Mouse (Mus musculus) heart, adult 9 months (tissue): ENCODE results near the gene Ccdc30.
A peak's percentile ranks its signal among the peaks of the same experiment; 100 is the strongest.

Experiments used
- DNase-seq, 2 experiments: peaks; one replicate each; pipeline ENCODE4 v3.0.0; 2022; ENCODE audit warnings: low spot score in 2 of 2

Gene Ccdc30

DNA sequence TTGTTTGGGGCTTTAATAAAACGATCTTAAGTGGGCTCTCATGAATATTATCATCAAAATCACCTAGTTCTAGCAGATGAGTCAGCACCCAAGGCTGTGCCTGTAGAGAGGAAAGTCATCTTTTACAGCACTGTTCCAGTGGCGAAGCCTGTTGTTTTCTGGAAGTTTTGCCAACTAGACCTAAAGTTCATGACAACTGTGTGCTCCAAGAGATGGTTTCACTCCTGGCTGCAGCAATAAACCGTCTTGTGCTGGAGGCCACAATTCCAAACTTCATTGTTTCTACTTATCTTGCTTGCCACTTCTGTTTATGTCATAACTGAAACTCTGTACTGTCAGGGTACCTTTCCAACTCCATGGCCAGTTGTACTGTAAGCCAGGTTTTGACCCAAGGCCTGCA, 1.9 kb upstream of the Ccdc30 start:
- DNase-seq = no peak

GRCm38 (mm10) chr4:119412791-119413190, 2.5 kb downstream of the Ccdc30 start:
- no peak for DNase-seq

DNA sequence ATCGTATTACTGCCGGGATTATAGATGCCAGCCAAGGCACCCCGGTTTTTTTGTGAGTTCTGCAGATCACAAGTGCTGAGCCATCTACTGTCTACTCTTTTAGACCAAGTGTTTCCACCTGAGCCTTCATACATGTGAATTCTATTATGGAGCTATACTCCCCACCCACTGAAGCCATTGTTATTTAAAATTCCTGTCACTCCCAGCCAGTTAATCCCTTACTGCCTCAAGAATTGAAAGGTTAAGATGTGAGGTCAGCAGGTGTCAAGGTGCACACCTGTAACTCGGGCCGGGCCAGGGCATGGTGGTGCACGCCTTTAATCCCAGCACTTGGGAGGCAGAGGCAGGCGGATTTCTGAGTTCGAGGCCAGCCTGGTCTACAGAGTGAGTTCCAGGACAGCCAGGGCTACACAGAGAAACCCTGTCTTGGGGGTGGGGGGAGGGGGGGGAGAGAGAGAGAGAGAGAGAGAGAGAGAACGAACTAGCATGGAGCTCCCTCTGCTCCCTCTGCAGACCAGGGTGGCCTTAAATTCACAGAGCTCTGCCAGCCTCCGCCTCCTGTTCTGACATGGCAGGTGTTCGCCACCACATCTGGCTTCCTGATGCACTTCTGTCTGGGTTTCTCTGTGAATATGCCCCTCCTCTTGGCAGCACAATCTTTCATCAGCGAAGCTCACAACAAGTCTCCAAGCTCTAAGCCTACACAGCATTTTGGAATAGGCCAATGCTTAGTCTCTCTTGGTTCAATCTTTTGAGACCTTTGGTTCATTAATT, 3.3 kb downstream of the Ccdc30 start:
- DNase-seq = no peak

DNA sequence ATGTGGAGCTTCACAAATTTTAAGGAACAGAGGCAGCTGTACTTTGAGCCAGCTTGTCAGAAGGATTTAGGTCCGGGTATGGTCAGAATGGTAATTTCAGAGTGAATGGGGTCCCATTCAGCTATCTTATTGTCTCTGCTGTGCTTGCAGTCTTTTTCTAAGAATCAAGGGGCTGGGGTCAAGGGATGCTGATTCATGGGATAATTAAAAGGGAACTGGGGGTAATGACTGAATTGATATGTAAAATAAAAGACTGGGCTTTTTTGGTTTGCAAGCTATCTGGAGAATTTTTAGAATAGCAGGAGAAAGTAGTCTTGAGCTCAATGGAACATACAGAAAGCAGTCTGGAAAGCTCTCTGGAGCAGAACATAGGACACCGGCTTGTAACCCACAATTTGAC, 11.9 kb downstream of the Ccdc30 start:
- DNase-seq = no peak

GRCm38 (mm10) chr4:119400896-119401295, 14.4 kb downstream of the Ccdc30 start:
- DNase-seq = no peak

GRCm38 (mm10) chr4:119398751-119399150, 16.6 kb downstream of the Ccdc30 start:
- no peak for DNase-seq

DNA sequence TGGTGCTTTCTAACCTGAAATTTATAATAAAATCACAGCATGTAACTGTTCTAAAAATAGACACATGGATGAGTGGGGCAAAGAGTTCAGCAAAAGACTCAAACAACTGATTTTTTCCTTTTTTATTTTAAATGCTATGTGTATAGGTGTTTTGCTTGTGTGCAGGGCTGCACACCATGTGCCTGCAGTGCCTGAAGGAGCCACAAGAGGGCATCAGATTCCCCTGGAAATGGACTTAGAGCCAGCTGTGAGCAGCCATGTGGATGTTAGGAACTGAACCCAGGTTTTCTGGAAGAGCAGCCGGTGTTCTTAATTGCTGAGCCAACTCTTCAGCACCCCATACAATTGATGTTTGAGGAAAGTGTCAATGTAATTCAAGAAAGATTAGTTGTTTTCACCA, 25.0 kb downstream of the Ccdc30 start:
- DNase-seq = no peak

DNA sequence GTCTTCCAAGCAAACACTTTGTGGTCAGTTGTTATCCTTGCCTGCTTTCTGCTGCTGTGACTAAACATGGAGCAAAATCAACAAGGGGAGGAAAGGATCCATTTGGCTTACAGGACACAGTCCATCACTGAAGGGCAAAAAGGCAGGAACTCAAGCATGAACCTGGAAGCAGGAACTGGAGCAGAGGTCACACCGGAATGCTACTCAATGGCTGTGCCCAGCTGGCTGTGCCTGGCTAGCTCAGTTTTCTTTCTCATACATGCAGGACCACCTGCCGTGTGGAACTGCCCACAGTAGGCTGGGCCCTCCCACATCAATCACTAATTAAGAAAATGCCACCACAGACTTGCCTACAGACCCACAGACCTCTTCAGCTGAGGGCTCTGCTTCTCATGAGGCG, 26.1 kb downstream of the Ccdc30 start:
- DNase-seq = no peak

DNA sequence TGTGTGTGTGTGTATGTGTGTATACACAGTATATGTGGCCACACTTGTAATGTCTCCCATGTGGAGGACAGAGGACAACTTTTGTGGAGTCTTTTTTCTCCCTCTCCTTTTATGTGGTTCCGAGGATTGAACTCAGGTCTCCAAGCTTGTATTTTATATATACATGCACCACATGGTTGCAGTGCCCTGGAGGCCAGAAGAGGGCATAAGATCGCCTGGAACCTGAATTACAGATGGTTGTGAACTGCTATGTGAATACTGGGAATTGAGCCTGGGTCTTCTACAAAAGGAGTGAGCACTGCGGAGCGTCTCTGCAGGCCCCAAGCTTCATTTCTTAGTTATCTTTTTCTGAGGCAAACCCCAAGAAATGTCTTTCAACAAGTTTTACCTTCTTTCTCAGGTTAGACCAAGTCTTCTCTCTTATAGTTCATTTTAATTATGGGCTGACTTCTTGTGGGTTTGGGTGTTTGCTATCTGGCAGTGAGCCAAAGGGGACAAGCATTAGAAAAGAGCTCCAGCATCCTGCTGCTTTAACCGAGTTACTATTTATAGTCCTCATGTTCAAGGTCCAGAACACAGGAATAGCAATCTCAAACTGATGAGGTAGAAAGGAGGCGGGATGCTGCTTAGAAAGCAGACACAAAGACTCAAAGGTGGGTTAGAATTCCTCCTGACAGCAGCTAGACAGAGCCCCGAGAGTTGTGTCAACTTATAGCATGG, 33.7 kb downstream of the Ccdc30 start:
- DNase-seq = no peak

- no peak for DNase-seq
Measured at GRCm38 (mm10) chr4:119369460-119369859, 45.9 kb downstream of the Ccdc30 start.

- no peak for DNase-seq
Measured at GRCm38 (mm10) chr4:119366758-119367526, 48.4 kb downstream of the Ccdc30 start.

GRCm38 (mm10) chr4:119362231-119362630, 53.1 kb downstream of the Ccdc30 start:
- no peak for DNase-seq

GRCm38 (mm10) chr4:119359196-119359971, 55.9 kb downstream of the Ccdc30 start:
- DNase-seq = no peak

GRCm38 (mm10) chr4:119345508-119345907, 69.8 kb downstream of the Ccdc30 start:
- DNase-seq = no peak

GRCm38 (mm10) chr4:119338861-119339361, 76.4 kb downstream of the Ccdc30 start:
- peak in 1 of 2 experiments; percentile 2 for DNase-seq

DNA sequence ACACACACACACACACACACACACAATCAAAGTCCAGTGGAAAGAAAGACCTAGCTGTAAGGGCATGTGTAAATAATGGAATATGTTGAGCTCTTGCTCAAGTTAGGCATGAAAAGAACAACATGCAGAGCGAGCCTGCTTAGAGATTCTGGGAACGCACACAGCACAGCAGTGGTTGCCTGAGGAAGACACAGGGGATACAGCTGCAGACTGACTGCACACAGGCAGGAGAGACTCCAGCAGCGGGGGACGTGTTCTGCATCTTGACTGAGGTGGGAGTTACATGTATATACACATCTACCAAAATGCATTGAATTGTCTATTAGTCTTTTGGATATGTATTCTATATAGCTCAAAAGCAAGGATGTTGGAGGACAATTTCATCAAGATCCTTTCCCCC, 76.9 kb downstream of the Ccdc30 start:
- DNase-seq = no peak

DNA sequence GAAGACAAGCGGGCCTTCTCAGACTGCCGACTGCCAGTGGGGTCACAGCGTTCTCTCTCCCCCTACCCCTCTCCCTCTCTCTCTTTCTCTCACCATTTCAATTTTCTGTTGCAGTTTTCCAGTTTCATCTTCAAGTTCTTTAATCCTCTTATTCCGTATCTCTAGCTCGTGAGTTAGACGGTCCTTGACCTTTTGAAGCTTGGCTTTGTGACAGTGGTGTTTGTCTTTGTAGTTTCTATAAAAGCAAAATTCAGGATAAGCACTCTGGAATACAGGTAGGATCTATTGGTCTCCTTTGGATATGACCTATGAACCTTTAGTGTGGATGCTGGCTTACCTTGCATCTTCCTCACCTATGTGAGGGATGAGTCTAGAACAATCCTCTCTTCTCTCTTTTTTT, 81.8 kb downstream of the Ccdc30 start:
- DNase-seq = no peak

- peak in 1 of 2 experiments; percentile 8 for DNase-seq
Measured at GRCm38 (mm10) chr4:119320896-119321550, 94.3 kb downstream of the Ccdc30 start.

DNA sequence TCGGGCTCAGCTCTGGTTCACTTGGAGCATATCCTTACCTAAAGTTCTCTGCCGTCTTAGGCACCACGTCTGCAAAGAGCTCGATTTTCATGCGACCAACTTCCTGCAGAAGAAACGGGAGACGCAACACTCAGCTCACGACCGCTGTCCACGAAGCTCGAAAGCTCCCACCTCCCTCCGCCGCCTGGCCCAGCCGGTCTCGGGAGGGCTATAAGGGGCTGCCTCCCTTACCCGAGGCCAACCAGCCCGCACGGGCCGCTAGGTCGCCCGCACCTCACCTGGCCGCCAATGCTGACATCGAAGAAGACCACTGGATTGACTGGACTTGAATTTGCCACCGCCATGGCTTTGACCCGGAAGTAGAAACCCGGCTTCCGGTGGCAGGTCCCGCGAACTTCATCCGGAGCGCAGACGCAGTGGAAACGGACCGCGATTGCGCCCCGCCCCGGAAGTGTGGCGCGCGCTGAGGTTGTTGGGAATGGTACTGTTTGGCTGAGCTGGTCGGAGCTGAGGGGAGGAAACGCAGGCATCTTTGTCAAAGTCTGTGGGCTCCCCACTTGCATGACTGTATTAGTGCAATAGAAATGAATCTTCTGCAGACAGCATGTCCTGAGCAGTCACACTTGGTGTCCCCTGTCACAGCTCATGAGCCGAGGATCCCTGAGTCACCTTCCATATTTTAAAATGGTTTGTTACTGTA, 95.0 kb downstream of the Ccdc30 start, which contains the start of gene Ppih:
Gene Ppih, minus strand, starts transcription at position 416 of the 700 bp plus-strand sequence.
- DNase-seq = peak; percentile 94 to 95

DNA sequence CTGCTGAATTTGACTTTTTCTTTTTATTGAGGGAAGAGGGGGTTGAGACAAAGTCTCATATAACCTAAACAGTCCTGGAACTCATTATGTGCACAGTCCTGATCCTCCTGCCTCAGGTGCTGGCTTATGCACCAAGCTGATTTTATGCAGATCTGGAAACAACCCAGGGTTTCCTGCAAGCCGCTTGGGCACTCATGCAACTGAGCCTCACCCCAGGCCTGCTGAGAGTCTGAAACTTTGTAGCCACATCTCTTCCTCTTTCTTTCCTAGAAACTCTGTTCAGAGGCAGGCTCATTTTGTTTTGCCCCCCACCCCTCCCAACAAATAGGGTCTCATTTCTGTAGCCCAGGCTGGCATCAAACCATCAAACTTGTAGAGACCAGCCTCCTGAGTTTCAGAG, 101.6 kb downstream of the Ccdc30 start:
- no peak for DNase-seq
